ENCODE assay signal across 1 mouse cellular context in the genomic region with DNA sequence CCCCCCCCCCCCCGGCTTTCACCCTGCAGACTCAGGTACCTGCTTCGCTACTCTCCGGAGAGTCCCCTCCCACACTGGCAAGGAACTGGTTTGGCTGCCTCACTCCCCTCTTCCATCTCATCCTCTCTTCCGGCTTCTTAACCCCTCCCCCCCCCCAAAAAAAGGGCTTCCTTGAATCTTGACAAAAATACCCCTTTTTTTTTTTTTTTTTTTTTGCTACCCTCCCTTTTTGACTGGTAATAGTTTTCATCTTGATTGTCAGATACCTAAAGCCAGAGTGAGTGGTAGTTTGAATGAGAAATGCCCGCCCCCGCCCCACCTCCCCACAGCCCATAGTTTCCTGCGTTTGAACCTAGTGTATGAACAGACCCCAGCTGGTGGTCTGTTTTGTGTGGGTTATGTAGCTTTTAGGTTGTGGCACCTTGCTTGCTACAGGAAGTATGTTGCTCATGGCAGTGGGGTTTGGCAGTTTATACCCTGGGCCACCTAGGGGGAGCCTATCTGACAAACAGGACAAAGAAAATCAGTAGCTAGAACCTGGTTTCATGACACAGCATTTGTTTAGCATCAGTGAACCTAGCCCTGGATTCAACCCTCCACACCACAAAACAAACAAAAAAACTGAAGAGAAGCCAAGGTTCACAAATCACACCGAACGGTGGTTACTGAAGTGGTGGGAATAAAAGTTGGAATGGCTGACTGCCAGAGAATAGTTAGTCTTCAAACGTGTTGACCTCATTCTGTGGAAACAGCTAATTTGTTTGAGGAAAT.
TF ChIP-seq lines count a peak whose summit lies in the region.

No protein-coding gene starts in this region.

TF ChIP-seq in MEL, 35 proteins besides CTCF, POLR2A, EP300 and RAD21 (continued from another document):
- TF ChIP-seq NRF1 (IDR thresholded peaks at IDR 0.05; ENCODE audit: insufficient read depth, low read depth, low read length, poor library complexity, severe bottlenecking) (no peak), BHLHE40 (IDR thresholded peaks at IDR 0.05; ENCODE audit: borderline replicate concordance, low read depth, low read length) (no peak), HCFC1 (IDR thresholded peaks at IDR 0.05; ENCODE audit: low read depth, low read length) (peak; percentile 66; the same call in 1 of the 2 replicates), JUND (IDR thresholded peaks at IDR 0.05; ENCODE audit: low read depth, low read length) (no peak), ETS1 (IDR thresholded peaks at IDR 0.05; ENCODE audit: low read depth, low read length) (0 out of 2 replicates have a peak, but pooled peaks have one; percentile 0), USF2 (IDR thresholded peaks at IDR 0.05; ENCODE audit: borderline replicate concordance in 1 of 2, insufficient read depth in 1 of 2, low read depth in 1 of 2, low read length in 2 of 2) (no peak), CHD1 (IDR thresholded peaks at IDR 0.05; ENCODE audit: low read depth, low read length) (no peak), UBTF (IDR thresholded peaks at IDR 0.05; ENCODE audit: borderline replicate concordance, insufficient read depth, low read depth, low read length) (no peak), MYB (IDR thresholded peaks at IDR 0.05; ENCODE audit: low read depth, low read length) (peak; percentile 33; the same call in 1 of the 2 replicates), NELFE (IDR thresholded peaks at IDR 0.05; ENCODE audit: low read depth, low read length) (no peak; the same call in 1 of the 2 replicates), ELF1 (IDR thresholded peaks at IDR 0.05; ENCODE audit: low read depth, low read length) (0 out of 2 replicates have a peak, but pooled peaks have one; percentile 37), ZC3H11A (IDR thresholded peaks at IDR 0.05; ENCODE audit: low read depth, low read length) (no peak), TAL1 (IDR thresholded peaks at IDR 0.05; ENCODE audit: low read length) (no peak), SIN3A (IDR thresholded peaks at IDR 0.05; ENCODE audit: low read length) (peak; percentile 69), E2F4 (IDR thresholded peaks at IDR 0.05; ENCODE audit: borderline replicate concordance, low read depth, low read length) (no peak), CHD2 (IDR thresholded peaks at IDR 0.05; ENCODE audit: low read length) (no peak), MXI1 (IDR thresholded peaks at IDR 0.05; ENCODE audit: low read depth, low read length) (no peak), ZNF384 (IDR thresholded peaks at IDR 0.05; ENCODE audit: low read depth, low read length) (peak; percentile 90), MAZ (IDR thresholded peaks at IDR 0.05; ENCODE audit: low read depth, low read length) (peak; percentile 68), GABPA (IDR thresholded peaks at IDR 0.05; ENCODE audit: low read depth, low read length) (no peak), RCOR1 (IDR thresholded peaks at IDR 0.05; ENCODE audit: low read depth, low read length) (peak; percentile 69; the same call in 1 of the 2 replicates), MYC (IDR thresholded peaks at IDR 0.05; ENCODE audit: low read depth, low read length) (no peak), POLR2AphosphoS5 (IDR thresholded peaks at IDR 0.05; ENCODE audit: borderline replicate concordance, low read depth, low read length) (no peak), ZMIZ1 (IDR thresholded peaks at IDR 0.05; ENCODE audit: low read depth, low read length) (peak; percentile 55; the same call in 1 of the 2 replicates), GATA1 (IDR thresholded peaks at IDR 0.05; ENCODE audit: low read depth, low read length) (no peak), MAX (IDR thresholded peaks at IDR 0.05; ENCODE audit: low read length) (no peak), MAFK (IDR thresholded peaks at IDR 0.05; ENCODE audit: borderline replicate concordance, low read depth, low read length) (no peak), KAT2A (conservative IDR thresholded peaks at IDR 0.05; ENCODE audit: low read depth, low read length) (no peak), TCF12 (IDR thresholded peaks at IDR 0.05; ENCODE audit: low read depth, low read length) (no peak), POLR2AphosphoS2 (IDR thresholded peaks at IDR 0.05; ENCODE audit: low read length) (no peak), SMC3 (IDR thresholded peaks at IDR 0.05; ENCODE audit: low read depth, low read length) (0 out of 2 replicates have a peak, but pooled peaks have one; percentile 6)
